Mouse (Mus musculus) retina, postnatal 1 day (tissue): ENCODE results near the gene C9.
A peak's percentile ranks its signal among the peaks of the same experiment; 100 is the strongest.

Source experiments
- DNase-seq: peaks from one replicate; pipeline ENCODE4 v3.0.0-alpha.2; 2012

The C9 gene

GRCm38 (mm10) chr15:6445135-6445534 lies at the start of gene C9:
TSS of gene C9 (plus strand) at chr15:6445327.
- no peak for DNase-seq

GRCm38 (mm10) chr15:6398211-6398610 lies 46.9 kb upstream of the C9 start:
- no peak for DNase-seq

GRCm38 (mm10) chr15:6398881-6399280 lies 46.2 kb upstream of the C9 start:
- no peak for DNase-seq

- DNase-seq = no peak
These were observed 45.0 kb upstream of the C9 start for GRCm38 (mm10) chr15:6400115-6400514.

- no peak for DNase-seq
These were observed 42.7 kb upstream of the C9 start for GRCm38 (mm10) chr15:6402433-6402832.

GRCm38 (mm10) chr15:6404172-6404571 lies 41.0 kb upstream of the C9 start:
- DNase-seq = no peak

- DNase-seq = no peak
These were observed 38.4 kb upstream of the C9 start for GRCm38 (mm10) chr15:6406771-6407170.

GRCm38 (mm10) chr15:6409031-6409430 lies 36.1 kb upstream of the C9 start:
- no peak for DNase-seq

- DNase-seq = no peak
These were observed 35.0 kb upstream of the C9 start for GRCm38 (mm10) chr15:6410161-6410560.

- no peak for DNase-seq
These were observed 33.8 kb upstream of the C9 start for GRCm38 (mm10) chr15:6411334-6411733.

GRCm38 (mm10) chr15:6415317-6415716 lies 29.8 kb upstream of the C9 start:
- DNase-seq = no peak

GRCm38 (mm10) chr15:6431777-6432176 lies 13.3 kb upstream of the C9 start:
- DNase-seq = no peak

GRCm38 (mm10) chr15:6432411-6432810 lies 12.7 kb upstream of the C9 start:
- no peak for DNase-seq

- no peak for DNase-seq
These were observed 9.8 kb upstream of the C9 start for GRCm38 (mm10) chr15:6435281-6435680.

- DNase-seq = peak; percentile 24
These were observed 9.4 kb upstream of the C9 start for GRCm38 (mm10) chr15:6435773-6436172.

GRCm38 (mm10) chr15:6438685-6439084 lies 6.4 kb upstream of the C9 start:
- no peak for DNase-seq

GRCm38 (mm10) chr15:6444452-6444851 lies 675 bp upstream of the C9 start:
- DNase-seq = no peak

GRCm38 (mm10) chr15:6446181-6446580 lies 1.1 kb downstream of the C9 start:
- no peak for DNase-seq

GRCm38 (mm10) chr15:6448892-6449291 lies 3.8 kb downstream of the C9 start:
- DNase-seq = peak; percentile 14

- no peak for DNase-seq
These were observed 9.3 kb downstream of the C9 start for GRCm38 (mm10) chr15:6454461-6454860.

- DNase-seq = no peak
These were observed 16.3 kb downstream of the C9 start for GRCm38 (mm10) chr15:6461381-6461780.

- no peak for DNase-seq
These were observed 18.3 kb downstream of the C9 start for GRCm38 (mm10) chr15:6463361-6463923.

- no peak for DNase-seq
These were observed 21.9 kb downstream of the C9 start for GRCm38 (mm10) chr15:6466995-6467394.

- no peak for DNase-seq
These were observed 23.7 kb downstream of the C9 start for GRCm38 (mm10) chr15:6468845-6469244.

GRCm38 (mm10) chr15:6469384-6469783 lies 24.3 kb downstream of the C9 start:
- DNase-seq = no peak

- DNase-seq = no peak
These were observed 38.4 kb downstream of the C9 start for GRCm38 (mm10) chr15:6483561-6483960.
